Mouse (Mus musculus): ENCODE data around the gene Calr3.

The Calr3 gene
- long read RNA-seq, experiment 1, partial matches to known transcripts: 1 of 7 reads
- long read RNA-seq, experiment 1, other reads (novel, unspliced or antisense): 0 of 7 reads
- long read RNA-seq, experiment 2, transcript Calr3-201 (9 exons, 1,769 nt): major isoform, 6 of 7 reads
- long read RNA-seq, experiment 2, partial matches to known transcripts: 1 of 7 reads
- long read RNA-seq, experiment 2, other reads (novel, unspliced or antisense): 0 of 7 reads

- intact Hi-C loops (cut with DNase I): no loop called here
Measured at GRCm38 (mm10) chr8:72443338-72443993, at the start of gene Calr3, which contains the start of gene 1700030K09Rik. Gene Calr3, minus strand, starts transcription at chr8:72443870. Gene 1700030K09Rik, plus strand, starts transcription at chr8:72443880.

- intact Hi-C loops (cut with DNase I): loop anchor here (5.0 kb wide), 1 partner anchor 54 kb away; the partner anchor contains the start of gene Med26
Measured at GRCm38 (mm10) chr8:72493381-72493780, 49.7 kb upstream of the Calr3 start.

- intact Hi-C loops (cut with DNase I): loop anchor here (5.0 kb wide), 1 partner anchor 55 kb away; the partner anchor contains the start of gene Med26
Measured at GRCm38 (mm10) chr8:72492622-72493081, 49.0 kb upstream of the Calr3 start.

- intact Hi-C loops (cut with DNase I): loop anchor here (5.0 kb wide), 1 partner anchor 55 kb away; the partner anchor contains the start of gene Med26
Measured at GRCm38 (mm10) chr8:72491680-72492621, 48.3 kb upstream of the Calr3 start, which contains the start of gene Slc35e1. Gene Slc35e1, minus strand, starts transcription at chr8:72492614.

- intact Hi-C loops (cut with DNase I): loop anchor here (5.0 kb wide), 1 partner anchor 56 kb away; the partner anchor contains the start of gene Med26
Measured at GRCm38 (mm10) chr8:72491017-72491416, 47.3 kb upstream of the Calr3 start.

DNA sequence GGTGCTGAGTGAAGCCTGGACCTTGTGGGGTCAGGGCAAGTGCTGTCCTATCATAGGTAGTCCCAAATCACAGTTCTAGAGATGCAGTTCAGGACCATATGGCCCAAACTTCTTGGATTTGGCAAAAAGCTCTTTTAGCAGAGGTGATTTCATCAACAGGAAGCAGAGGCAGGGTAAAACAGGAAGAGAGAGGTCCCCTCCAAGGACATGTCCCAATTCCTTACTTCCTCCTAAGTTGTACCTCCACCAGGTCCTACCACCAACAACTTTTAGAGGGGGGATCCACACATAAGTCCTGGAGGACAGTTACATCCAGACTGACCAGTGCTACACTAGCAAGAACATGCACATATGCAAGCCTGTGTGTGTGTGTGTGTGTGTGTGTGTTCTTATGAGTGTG lies 43.3 kb upstream of the Calr3 start:
- intact Hi-C loops (cut with DNase I): no loop called here

DNA sequence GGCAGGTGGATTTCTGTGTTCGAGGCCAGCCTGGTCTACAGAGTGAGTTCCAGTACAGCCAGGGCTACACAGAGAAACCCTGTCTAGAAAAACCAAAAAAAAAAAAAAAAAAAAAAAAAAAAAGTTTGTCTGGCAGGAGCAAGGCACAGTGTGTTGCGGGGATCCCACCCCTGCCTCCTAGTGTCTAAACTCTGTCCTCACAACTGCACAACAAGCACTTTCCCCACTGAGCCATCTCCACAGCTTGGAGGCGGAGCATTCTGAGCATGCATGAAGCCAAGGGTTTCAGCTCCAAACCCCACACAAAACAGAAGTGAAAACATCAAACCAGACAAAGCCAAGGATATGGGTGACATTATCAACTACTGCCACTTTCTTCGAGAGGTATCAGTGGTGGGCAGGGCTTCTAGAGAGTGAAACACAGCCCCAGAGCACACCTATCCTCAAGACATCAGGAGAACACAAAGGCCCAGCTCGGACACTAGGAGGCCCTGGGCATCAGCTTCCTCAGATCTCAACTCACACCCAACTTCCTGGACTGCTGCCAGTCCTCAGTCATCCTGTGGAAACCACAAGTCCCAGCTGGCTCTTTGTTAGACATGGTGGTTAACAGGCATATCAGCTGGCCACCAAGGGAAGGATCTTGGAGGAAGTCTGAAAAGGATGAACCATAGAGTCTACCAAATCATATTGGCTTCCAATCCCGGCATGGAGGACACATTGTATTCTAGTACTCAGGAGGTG lies 42.0 kb upstream of the Calr3 start:
- intact Hi-C loops (cut with DNase I): no loop called here

GRCm38 (mm10) chr8:72474826-72475546 lies 31.3 kb upstream of the Calr3 start, which contains the start of gene Cherp:
Gene Cherp, minus strand, starts transcription at chr8:72475226.
- intact Hi-C loops (cut with DNase I): loop anchor here (5.0 kb wide), 1 partner anchor 72 kb away; the partner anchor contains the start of gene Med26

- intact Hi-C loops (cut with DNase I): no loop called here
Measured at GRCm38 (mm10) chr8:72470684-72471083, 27.0 kb upstream of the Calr3 start.

- intact Hi-C loops (cut with DNase I): no loop called here
Measured at GRCm38 (mm10) chr8:72469984-72470383, 26.3 kb upstream of the Calr3 start.

DNA sequence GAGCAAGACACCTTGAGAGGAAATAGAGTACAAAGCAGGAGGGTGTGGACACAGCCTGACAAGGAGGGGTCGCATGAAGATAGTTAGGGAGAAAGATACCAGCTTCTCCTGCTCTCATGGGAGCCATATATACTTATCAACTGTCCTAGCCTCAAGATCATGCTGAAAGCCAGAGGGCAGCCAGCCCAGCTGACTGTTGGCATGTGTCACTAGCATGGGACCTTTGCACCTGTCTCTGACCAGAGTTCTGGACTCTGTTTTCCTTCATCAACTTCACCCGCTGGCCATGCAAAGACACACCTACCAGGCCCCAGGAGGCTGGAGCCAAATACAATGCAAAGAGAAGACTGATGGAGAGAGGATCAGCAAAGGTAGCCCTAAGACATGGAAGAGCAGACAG lies 25.6 kb upstream of the Calr3 start:
- intact Hi-C loops (cut with DNase I): no loop called here

DNA sequence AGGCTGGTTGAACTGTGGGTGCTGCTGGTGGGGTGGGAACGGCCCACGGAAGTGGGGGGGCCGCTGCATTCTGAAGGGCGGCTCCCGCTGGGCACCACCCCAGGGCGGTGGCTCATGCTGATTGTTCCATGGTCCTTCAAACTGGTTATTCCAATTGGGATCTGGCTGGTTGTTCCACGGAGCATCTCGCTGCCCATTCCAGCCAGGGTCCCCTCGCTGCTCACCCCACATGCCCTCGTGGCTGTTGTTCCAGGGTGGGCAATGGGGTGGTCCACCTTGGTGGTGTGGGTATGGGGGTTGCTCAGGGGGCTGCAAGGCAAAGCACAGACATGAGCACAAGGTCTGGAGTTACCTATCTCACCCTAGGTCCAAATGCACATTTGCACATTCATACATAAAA lies 20.5 kb upstream of the Calr3 start:
- intact Hi-C loops (cut with DNase I): no loop called here

DNA sequence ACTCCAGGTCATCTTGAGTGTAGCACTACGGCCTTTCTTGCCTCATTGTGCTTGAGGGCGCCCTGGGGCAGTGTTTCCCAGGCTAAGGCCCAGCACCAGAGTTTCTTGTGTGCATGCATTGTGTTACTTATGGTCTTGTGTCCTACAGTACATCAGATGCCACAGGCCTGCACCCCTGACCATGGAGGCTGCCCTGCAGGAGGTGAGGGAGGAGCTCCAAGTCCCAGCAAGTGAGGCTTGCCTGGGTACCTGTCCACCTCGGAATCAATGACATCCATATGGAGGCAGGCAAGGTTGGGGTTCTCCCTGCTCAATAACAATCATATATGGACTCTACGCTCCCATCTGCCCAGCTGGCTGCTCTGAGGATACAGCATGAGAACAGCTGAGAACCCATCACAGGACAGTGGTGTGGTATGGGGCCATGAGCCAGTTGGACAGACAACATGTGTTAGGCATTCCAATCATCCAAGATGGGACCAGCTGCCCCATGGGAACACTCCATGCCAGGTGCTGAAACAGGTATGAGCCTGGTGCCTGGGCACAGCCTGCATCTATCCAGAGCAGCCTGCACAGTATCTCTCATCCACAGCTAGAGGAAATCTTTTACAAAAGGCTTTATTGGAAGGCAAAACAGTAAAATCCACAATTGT lies 16.3 kb upstream of the Calr3 start:
- intact Hi-C loops (cut with DNase I): no loop called here

- intact Hi-C loops (cut with DNase I): no loop called here
Measured at GRCm38 (mm10) chr8:72458457-72458856, 14.8 kb upstream of the Calr3 start.

DNA sequence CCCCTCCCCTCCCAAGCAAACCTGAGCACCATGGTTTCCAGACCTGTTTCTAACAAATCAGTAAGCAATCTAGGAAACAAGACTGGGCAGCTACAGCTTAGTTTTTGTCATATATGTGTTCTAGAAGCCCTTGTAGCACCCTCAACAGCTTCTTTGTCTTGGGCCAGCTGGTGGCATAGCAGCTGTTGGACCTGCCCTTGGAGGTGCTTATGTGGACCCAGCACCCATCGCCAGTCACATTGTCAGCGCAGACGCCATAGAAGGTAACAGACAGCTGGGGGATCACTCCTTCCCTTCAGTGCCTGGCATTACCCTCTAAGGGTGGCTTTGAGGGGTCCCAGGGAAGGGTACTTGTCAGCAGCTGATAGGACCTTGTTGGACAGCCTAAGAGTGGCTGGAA lies 14.1 kb upstream of the Calr3 start:
- intact Hi-C loops (cut with DNase I): no loop called here

DNA sequence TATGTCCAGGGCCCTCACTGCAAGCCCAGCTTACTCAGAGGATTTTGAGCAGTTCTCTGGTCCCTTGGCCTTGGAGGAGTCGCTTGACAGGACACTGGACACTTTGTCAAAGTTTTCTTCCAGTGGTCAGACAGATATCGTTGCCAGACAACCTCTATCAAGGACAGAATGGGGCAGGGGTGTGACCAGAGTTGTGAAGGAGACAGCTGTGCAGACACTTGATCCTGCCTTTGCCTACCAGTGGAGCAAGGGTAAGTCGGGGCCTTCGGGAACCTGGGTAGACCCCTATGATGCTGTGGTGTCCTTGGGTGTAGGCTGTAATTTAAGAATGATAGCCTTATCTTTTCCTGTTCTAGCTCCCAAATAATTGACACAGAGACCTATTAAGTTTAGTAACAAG lies 11.6 kb upstream of the Calr3 start:
- intact Hi-C loops (cut with DNase I): no loop called here

DNA sequence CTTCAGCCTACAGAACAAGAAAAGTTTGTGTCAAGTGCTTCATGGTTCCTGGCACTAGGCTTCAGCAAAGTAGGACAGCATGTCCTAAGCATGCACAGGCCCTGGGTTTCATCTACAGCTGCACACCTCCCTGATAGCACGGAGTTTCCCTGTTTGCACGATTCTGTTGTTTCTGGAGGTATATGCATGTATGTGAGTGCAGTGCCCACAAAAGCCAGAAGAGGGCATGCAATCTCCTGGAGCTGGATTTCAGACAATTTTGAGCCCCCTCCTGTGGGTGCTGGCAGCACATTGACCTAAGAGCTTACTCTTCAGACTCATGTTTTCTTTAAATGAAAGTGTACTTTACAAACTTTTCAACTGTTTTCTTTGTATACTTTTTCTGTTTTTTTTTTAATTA lies 10.2 kb upstream of the Calr3 start:
- intact Hi-C loops (cut with DNase I): no loop called here

DNA sequence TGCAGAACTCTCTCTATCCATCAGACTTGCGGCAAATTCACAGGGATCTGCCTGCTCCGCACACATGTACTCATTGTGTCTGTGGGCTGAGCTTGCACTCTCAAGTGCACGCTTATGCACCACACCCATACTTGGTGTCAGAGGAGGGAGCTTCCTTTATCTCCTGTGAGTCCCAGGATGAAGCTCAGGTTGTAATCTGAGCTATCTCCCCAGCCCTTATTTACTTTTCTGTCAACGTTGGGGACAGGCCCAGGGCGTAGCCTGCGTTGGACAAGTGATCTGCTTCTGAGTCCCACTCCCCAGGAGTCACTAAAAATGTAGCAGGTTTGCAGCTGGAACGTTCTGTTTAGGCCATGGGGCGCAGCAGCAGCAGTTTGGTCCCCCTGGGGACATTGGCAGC lies 7.8 kb upstream of the Calr3 start:
- intact Hi-C loops (cut with DNase I): no loop called here

- intact Hi-C loops (cut with DNase I): no loop called here
Measured at GRCm38 (mm10) chr8:72445071-72445470, 1.4 kb upstream of the Calr3 start.

Measured in adrenal gland (tissue).